Mouse (Mus musculus) adrenal gland, adult 18-20 months (tissue): Measurements from ENCODE around the gene Ppp3r1. TPM values are rescaled to one million over a fixed set of nuclear protein-coding genes. Genes with fewer than 3 reads are reported as not detected.
"Not testable (repeated sequence)": the region's sequence is repeated elsewhere in the genome, so short reads cannot be mapped to it uniquely, and the experiment has no call there.

Experiments used
- DNase-seq, 2 experiments: peaks; one replicate each; pipeline ENCODE4 v3.0.0; 2021 to 2022; ENCODE audit warnings: low spot score in 2 of 2
- total RNA-seq, 2 experiments: library from RNA; stranded (reverse); gene quantifications; 1 replicate in 1 of 2; 2 replicates in 1 of 2; pipeline ENCODE4 v1.2.3; 2021

Ppp3r1 gene
- total RNA-seq, 2 experiments from 2014 or later: 79.9 to 106 TPM

DNA sequence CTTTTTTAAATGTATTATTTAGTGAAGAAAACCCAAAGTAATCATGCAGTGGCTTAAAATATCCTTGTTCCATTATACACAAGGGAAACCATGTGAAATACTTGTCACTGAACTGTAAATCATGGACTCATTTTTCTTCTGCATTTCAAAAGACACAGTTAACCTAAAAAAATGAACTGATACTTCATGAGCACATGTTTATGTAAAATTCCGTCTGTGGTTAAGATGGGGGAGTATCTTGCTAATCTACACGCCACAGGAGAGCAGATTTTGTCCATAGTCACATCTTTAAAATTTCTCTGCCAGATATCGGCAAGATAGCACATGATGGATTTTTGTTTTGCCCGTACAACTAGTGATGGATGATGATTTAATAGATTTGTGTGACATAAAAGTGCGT lies 40.1 kb downstream of the Ppp3r1 start:
- no peak for DNase-seq

DNA sequence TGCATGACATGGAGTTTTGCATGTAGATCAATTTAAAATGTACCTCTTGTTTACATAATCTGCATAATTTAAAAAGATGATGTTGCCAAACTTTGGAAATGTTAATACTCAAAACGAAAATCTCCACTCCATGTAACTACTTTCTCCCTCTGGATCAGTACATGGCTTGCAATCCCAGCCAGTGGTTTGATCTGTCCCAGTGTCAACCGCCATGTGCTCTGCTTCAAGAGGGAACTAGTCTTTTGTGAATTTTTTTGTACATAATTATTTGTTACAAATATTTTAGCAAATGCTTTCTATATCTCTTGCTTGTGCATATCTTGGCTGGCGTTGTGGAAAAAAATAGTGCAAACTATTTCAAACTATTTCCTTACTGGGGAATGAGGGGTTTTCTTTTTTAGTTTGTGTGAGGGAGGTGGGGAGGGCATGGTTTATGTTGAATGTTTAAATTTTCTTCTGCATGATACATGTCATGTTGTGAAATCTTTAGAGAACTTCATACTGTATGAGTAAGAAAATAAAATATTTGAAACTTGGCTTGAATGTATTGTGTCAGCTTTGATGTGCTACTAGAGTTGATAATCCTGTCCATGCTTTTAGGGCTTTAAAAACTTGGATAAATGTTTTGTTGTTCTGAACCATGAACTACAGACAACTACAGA lies 40.9 kb downstream of the Ppp3r1 start:
- DNase-seq: no peak

DNA sequence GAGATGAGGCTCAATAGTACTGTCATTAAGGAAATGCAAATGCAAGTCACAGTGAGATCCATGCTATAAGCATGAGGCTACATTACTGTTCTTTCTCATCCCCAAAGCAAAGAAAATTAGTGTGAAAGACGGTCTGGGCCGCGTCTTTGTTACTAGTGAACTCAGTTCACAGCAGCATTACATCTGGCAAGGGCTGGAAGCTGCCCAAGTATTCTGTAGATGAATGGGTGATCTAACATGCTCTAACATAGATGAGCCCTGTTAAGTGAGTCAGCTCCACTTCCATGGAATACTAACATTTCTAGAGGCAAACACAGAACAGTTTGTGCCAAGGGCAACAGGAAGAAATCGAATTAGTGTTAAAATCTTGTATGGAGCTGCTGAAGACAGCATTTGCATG lies 41.9 kb downstream of the Ppp3r1 start:
- no peak for DNase-seq

DNA sequence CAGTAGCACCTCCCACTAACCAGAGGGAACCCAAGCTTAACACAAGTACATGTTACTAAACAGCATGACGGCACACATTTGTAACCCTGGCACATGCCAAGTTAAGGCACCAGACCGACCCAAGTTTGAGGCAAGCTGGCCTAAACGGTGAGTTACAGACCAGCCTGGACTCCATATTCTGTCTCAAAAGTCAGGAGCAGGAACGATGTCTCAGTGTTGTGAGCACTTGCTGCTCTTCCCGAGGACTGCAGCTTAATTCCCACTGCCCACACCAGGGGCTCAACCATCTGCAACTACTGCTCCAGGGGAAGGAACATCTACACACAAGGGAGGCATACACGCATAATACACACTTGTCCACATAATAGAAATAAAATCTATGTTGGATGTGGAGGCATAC lies 43.4 kb downstream of the Ppp3r1 start:
- no peak for DNase-seq

DNA sequence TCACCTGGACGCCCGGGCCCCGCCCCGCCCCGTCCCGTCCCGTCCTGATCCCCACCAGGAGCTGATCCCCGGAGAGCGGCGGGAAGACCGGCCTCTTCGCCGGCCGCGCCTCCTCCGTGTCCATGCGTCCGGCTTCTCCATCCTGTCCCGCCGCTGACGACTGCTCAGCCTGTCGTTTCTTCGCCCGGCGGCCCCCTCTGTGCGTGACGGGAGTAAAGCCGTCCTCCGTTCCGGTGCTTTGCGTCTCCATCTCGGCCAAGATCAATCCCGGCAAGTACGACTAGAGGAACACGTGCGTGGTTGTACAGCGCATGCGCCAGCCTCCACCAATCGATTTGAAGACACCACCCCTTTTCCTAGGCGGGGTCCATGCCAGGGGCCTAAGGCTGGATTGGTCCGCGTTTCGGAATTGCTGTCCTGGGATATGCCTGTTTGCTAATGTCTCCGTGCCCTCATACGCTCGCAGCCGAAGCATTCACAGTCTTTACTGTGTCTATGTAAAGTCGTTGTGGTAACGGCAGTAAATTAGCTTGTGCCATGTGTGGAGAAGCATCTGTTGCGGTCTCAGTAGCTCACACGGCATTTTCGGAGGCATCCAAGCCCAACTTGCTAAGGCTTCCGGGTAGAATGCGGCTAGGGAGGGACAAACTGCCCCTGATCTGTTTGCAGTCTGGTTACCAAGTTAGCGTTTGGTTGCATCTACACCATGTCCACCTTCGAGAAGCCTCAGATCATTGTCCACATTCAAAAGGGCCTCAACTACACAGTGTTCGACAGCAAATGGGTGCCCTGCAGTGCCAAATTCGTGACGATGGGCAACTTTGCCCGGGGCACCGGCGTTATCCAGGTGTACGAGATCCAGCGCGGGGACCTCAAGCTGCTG lies 52.4 kb downstream of the Ppp3r1 start, which contains the start of gene Pno1:
TSS of gene Pno1 (minus strand) at position 311 of the 883 bp plus-strand sequence.
- peak; percentile 91 to 92 for DNase-seq

DNA sequence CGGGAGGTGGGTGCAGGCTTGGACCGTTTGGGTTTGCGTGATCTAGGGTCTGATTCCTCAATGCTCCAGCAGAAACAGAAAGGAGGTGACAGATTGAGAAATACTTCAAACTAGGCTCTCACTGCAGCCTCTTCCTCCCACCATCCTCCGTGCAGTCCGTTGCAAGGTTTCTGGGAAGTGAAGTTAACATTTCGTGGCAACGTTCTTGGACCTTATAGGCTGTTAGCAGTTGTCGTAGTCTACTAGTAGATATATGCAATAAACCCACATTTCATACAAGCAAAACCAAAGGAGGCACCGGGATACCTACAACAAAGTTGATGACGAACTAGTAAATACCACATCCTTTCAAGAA lies 53.1 kb downstream of the Ppp3r1 start:
- DNase-seq: no peak

DNA sequence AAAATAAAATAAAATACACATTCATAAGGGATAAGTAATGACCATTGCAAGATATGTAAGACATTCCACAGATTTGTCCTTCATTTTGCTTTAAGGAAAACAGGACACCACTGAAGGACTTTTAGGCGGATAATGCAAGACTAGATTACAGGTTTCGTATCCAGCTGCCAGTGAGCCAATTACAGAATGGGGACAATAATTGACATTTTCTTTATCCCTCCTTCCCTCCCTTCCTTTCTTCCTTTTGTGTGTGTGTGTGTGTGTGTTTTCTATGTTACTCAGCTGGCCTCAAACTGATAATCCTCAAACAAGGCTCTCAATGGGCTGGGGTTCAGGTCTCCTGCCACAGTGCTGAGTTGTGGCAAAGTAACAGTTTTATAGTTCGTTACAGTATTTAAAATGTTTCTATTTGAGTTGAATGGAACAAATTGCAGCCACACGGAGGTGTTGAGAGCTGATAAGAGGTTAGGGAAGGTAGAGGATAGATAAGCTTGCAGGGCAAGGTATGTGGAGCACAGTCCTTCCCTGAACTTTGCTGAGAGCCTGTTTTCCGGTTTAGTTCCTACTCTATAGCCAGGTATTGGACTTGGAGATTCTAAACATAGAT lies 53.9 kb downstream of the Ppp3r1 start:
- DNase-seq: no peak

DNA sequence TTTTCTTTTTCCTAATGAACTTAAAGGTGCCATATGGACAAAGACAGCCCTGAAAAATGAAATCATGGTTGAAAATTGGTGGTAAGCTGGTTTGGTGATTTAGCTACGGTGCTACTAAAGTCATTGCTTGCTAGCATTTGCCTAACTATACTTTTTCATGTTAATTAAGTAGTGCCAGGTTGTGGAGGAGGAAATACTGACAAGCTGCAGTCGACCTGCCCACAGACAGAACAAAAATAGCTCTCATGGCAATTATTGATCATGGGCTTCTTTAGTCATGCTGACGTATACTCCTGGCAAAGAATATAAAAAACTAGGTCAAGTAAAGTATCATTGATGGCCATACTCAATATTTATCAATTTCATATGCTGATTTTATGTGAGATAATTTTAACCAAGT lies 56.4 kb downstream of the Ppp3r1 start:
- DNase-seq: no peak

DNA sequence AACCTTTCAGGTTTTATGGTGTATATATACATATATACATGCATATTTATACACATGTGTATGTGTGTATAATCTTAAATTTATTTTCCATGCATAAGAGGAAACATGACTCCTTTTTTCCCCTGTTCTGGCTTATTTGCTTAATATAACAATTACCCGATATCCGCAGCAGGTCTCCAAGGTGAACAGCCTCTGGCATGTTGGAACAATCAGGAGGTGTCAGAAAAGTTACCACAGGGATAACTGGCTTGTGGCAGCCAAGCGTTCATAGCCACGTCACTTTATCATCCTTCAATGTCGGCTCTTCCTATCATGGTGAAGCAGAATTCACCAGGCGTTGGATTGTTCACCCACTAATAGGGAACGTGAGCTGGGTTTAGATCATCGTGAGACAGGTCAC lies 62.1 kb downstream of the Ppp3r1 start:
- no peak for DNase-seq

DNA sequence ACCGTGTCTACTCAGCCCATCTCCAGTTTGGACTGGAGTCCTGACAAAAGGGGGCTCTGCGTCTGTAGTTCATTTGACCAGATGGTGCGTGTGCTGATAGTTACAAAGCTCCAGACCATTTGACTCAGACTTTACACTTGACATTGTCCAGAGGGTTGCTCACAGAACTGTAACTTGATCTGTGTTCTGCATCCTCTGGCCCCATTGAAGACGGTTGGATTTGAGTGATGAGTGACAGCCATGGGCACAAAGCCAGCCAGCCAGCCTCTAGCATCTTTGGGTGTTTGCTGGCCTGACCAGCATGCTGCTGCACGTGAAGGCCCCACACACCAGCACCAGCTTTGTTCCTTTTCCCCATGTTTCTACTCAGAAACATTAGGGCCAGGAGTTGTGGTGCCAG lies 73.7 kb downstream of the Ppp3r1 start:
- DNase-seq: no peak

DNA sequence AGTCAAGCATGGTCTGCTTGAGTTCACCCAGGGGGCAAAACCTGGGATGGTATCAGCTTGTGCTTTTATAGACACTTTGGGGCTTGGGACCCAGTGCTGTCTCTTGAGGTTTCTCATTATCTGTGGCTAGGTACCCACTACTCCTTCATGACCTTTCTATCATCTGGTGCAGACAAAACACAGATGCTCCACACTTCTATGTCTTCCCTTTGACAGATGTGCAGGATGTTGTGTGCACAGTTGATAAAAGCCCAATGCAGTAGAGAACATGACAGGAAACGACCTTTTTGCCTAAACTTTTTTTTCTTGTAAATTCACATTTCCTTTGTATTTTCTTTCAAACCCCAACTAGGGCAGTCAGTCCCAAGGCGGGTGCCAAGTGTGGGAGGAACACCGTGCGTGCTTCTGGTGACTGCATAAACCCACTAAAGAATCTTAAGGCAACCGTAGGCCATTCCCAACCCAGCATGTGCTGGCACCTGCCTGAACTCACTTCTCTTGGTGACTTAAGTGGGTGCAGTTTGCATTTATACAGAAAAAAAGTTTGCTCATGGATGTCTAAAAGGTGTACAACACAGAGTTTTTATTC lies 77.5 kb downstream of the Ppp3r1 start:
- DNase-seq: no peak

DNA sequence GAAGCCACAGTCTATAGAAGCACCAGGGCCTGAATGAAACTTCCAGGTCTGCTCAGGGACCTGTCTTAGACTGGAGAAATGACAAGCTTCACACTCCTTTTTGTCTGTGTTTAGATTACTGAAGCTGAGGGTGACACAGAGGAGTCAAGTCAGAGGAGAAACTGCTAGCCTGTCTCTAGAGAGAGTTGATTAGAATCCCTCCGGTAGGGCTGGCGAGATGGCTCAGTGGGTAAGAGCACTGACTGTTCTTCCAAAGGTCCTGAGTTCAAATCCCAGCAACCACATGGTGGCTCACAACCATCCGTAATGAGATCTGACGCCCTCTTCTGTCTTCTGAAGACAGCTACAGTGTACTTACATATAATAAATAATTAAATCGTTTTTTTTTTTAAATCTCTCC lies 79.5 kb downstream of the Ppp3r1 start:
- DNase-seq: not testable (repeated sequence)

DNA sequence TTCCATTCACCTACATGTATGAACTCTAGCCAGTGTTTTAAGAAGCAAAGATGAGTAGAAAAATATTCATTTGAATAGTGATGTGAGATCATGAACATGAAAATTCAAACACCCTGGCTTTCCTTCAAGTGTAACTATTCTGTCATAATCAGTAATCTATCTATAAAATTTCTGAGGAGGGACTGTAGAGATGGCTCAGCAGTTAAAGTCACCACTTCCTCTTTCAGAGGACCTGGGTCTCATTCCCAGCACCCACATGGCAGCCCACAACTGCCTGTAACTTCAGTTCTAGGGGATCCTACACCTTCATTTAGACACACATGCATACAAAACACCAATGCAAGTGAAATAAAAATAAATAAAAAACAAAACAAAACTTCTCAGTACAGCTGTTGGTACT lies 89.7 kb downstream of the Ppp3r1 start:
- no peak for DNase-seq

Other genes with a start within 250 kb of the Ppp3r1 start
- gene Fbxo48, start 207.9 kb upstream of the Ppp3r1 start, total RNA-seq: under 1 TPM; 0.32 to 0.33 TPM
- 10 to 100 TPM; 13.5 to 15.5 TPM for gene Cnrip1, start 107.7 kb upstream of the Ppp3r1 start, total RNA-seq
- gene Plek, start 106.9 kb upstream of the Ppp3r1 start, total RNA-seq: 1 to 10 TPM; 5.3 to 7.1 TPM
- 10 to 100 TPM; 13.5 to 14.1 TPM for gene Wdr92, start 22.8 kb downstream of the Ppp3r1 start, total RNA-seq
- 10 to 100 TPM; 51.9 to 56.6 TPM for gene Pno1, start 52.3 kb downstream of the Ppp3r1 start, total RNA-seq
- 10 to 100 TPM; 43.2 to 57.4 TPM for gene C1d, start 98.3 kb downstream of the Ppp3r1 start, total RNA-seq